Mouse (Mus musculus): Measurements from ENCODE around the gene Gm10643.

Gm10643 gene

GRCm38 (mm10) chr8:84065037-84065436 is at the start of gene Gm10643:
Gene Gm10643 (minus strand): TSS chr8:84065137.
- no peak for DNase-seq (ENCODE audit: low read depth, low spot score)

- no peak for DNase-seq (ENCODE audit: low read depth, low spot score)
These were observed 41.5 kb upstream of the Gm10643 start for GRCm38 (mm10) chr8:84106216-84107040.

GRCm38 (mm10) chr8:84105676-84106075 is 40.7 kb upstream of the Gm10643 start:
- DNase-seq (ENCODE audit: low read depth, low spot score): no peak

GRCm38 (mm10) chr8:84104697-84105609 is 40.0 kb upstream of the Gm10643 start, which contains the start of gene Dcaf15:
Gene Dcaf15 (minus strand): TSS chr8:84104768.
- DNase-seq (ENCODE audit: low read depth, low spot score): peak; percentile 98

- DNase-seq (ENCODE audit: low read depth, low spot score): no peak
These were observed 39.3 kb upstream of the Gm10643 start for GRCm38 (mm10) chr8:84104221-84104620.

- no peak for DNase-seq (ENCODE audit: low read depth, low spot score)
These were observed 38.7 kb upstream of the Gm10643 start for GRCm38 (mm10) chr8:84103601-84104000.

GRCm38 (mm10) chr8:84101476-84102270 is 36.7 kb upstream of the Gm10643 start:
- no peak for DNase-seq (ENCODE audit: low read depth, low spot score)

GRCm38 (mm10) chr8:84098376-84098775 is 33.4 kb upstream of the Gm10643 start:
- no peak for DNase-seq (ENCODE audit: low read depth, low spot score)

GRCm38 (mm10) chr8:84096061-84096460 is 31.1 kb upstream of the Gm10643 start:
- DNase-seq (ENCODE audit: low read depth, low spot score): no peak

GRCm38 (mm10) chr8:84090585-84090984 is 25.6 kb upstream of the Gm10643 start:
- DNase-seq (ENCODE audit: low read depth, low spot score): no peak

GRCm38 (mm10) chr8:84089277-84089676 is 24.3 kb upstream of the Gm10643 start:
- DNase-seq (ENCODE audit: low read depth, low spot score): no peak

- DNase-seq (ENCODE audit: low read depth, low spot score): no peak
These were observed 22.9 kb upstream of the Gm10643 start for GRCm38 (mm10) chr8:84087821-84088220.

- DNase-seq (ENCODE audit: low read depth, low spot score): no peak
These were observed 22.2 kb upstream of the Gm10643 start for GRCm38 (mm10) chr8:84087156-84087555.

GRCm38 (mm10) chr8:84084341-84085115 is 19.6 kb upstream of the Gm10643 start:
- DNase-seq (ENCODE audit: low read depth, low spot score): no peak

GRCm38 (mm10) chr8:84083829-84084241 is 18.9 kb upstream of the Gm10643 start:
- DNase-seq (ENCODE audit: low read depth, low spot score): peak; percentile 67

GRCm38 (mm10) chr8:84079206-84079605 is 14.3 kb upstream of the Gm10643 start:
- DNase-seq (ENCODE audit: low read depth, low spot score): no peak

- peak; percentile 66 for DNase-seq (ENCODE audit: low read depth, low spot score)
These were observed 11.9 kb upstream of the Gm10643 start for GRCm38 (mm10) chr8:84076849-84077248.

- DNase-seq (ENCODE audit: low read depth, low spot score): no peak
These were observed 11.5 kb upstream of the Gm10643 start for GRCm38 (mm10) chr8:84076412-84076811.

GRCm38 (mm10) chr8:84073230-84073976 is 8.5 kb upstream of the Gm10643 start:
- no peak for DNase-seq (ENCODE audit: low read depth, low spot score)

GRCm38 (mm10) chr8:84072321-84072720 is 7.4 kb upstream of the Gm10643 start:
- DNase-seq (ENCODE audit: low read depth, low spot score): no peak

Measured in skeletal muscle tissue, adult 2 months (tissue).